Mouse (Mus musculus): Measurements from ENCODE around the gene Gm21477.
"Not testable (repeated sequence)": the region's sequence is repeated elsewhere in the genome, so short reads cannot be mapped to it uniquely, and the experiment has no call there.

The Gm21477 gene

GRCm38 (mm10) chrY:87116521-87116920 lies at the start of gene Gm21477:
Gm21477 (plus strand) TSS chrY:87116821.
- not testable (repeated sequence) for DNase-seq

Measured in kidney, postnatal 36 days (tissue).